Mouse (Mus musculus) bone marrow, adult 2 months (tissue): ENCODE data around the gene Defa17. TPM values are rescaled to one million over a fixed set of nuclear protein-coding genes. Genes with fewer than 3 reads are reported as not detected.
"Not testable (repeated sequence)": the region's sequence is repeated elsewhere in the genome, so short reads cannot be mapped to it uniquely, and the experiment has no call there.

ENCODE experiments used
- H3K27ac ChIP-seq: fragments of 200-500 bp; 2 replicates; pipeline ENCODE4 v1.5.1; 2012; ENCODE audit warnings: low read depth, mild to moderate bottlenecking, control low read depth, inconsistent platforms, low read length; ENCODE audit not compliant: control insufficient read depth, poor library complexity, insufficient read depth
- H3K4me1 ChIP-seq: fragments of 200-500 bp; 2 replicates; pipeline ENCODE4 v1.6.1; 2011; ENCODE audit warnings: low read length; ENCODE audit not compliant: control insufficient read depth, insufficient read depth
- H3K4me3 ChIP-seq: fragments of 200-500 bp; replicated peaks from 2 replicates; pipeline ENCODE3; 2011; ENCODE audit warnings: mild to moderate bottlenecking, low read depth, low read length, control low read depth; ENCODE audit not compliant: control insufficient read depth
- WGBS: fragments of 180-500 bp; shearing (Covaris S2); methylation state at CpG from one replicate; pipeline ENCODE4 v1.1.7; 2018; 5-methylcytosine and 5-hydroxymethylcytosine counted together
- polyA plus RNA-seq: library from polyadenylated mRNA; stranded (reverse); fragments of >200 nt; gene quantifications from 2 replicates; pipeline ENCODE4 v1.2.4, GENCODE M21; 2011; ENCODE audit warnings: low replicate concordance; ENCODE audit not compliant: missing spikeins, insufficient read depth, insufficient read length

Defa17 gene
- not detected in 2 replicates for polyA plus RNA-seq

- not testable (repeated sequence) for H3K27ac ChIP-seq, H3K4me1 ChIP-seq, H3K4me3 ChIP-seq
- WGBS = 80% methylated on average over 1 of the region's 2 CpGs
These were observed at the start of gene Defa17 for GRCm38 (mm10) chr8:21655480-21655879. Defa17 (plus strand) TSS chr8:21655780.

DNA sequence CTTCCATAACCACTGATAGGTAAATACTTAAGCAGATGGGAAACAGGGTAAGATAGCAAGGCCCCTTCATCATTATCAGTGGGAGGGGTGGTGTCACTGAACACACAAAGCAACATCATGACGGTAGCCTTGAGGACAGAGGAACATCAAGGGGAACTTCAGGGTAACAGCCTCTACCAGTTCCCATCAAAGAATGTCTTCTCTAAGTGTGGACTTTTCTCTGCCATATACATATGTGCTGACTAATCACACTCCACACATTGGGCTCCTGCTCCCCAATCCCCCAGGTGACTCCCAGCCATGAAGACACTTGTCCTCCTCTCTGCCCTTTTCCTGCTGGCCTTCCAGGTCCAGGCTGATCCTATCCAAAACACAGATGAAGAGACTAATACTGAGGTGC, 37.7 kb upstream of the Defa17 start, which contains the start of gene Defa26:
TSS of gene Defa26 (plus strand) at position 301 of the 400 bp plus-strand sequence.
- not testable (repeated sequence) for H3K4me3 ChIP-seq, H3K27ac ChIP-seq, H3K4me1 ChIP-seq
- WGBS = no CpG with 5 or more reads among the region's 1 CpGs

DNA sequence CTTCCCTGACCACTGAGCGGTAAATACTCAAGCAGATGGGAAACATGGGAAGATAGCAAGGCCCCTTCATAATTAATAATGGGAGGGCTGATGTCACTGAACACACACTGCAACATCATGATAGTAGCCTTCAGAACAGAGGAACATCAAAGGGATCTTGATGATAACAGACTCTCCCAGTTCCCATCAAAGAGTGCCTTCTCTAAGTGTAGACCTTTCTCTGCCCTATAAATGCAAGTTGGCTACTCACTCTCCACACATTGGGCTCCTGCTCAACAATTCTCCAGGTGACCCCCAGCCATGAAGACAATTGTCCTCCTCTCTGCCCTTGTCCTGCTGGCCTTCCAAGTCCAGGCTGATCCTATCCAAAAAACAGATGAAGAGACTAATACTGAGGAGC, 9.9 kb downstream of the Defa17 start, which contains the start of gene Defa34:
TSS of gene Defa34 (plus strand) at position 301 of the 400 bp plus-strand sequence.
- H3K27ac ChIP-seq, H3K4me3 ChIP-seq, H3K4me1 ChIP-seq: not testable (repeated sequence)
- WGBS = 82% methylated on average over 1 of the region's 1 CpGs

DNA sequence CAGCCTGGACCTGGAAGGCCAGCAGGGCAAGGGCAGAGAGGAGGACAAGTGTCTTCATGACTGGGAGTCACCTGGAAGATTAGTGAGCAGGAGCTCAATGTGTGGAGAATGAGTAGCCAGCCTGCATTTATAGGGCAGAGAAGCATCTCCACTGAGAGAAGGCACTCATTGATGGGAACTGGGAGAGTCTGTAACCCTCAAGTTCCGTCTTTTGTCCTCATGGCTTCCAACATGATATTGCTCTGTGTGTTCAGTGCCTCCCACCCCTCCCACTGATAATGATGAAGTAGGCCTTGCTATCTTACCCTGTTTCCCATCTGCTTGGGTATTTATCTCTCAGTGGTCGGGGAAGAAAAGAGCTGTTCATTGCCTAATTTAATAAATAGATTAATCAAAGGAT, 48.0 kb downstream of the Defa17 start, which contains the start of gene AY761184:
TSS of gene AY761184 (minus strand) at position 101 of the 400 bp plus-strand sequence.
- WGBS = 69% methylated on average over 2 of the region's 2 CpGs
- not testable (repeated sequence) for H3K27ac ChIP-seq, H3K4me1 ChIP-seq, H3K4me3 ChIP-seq

Other genes with a start within 250 kb of the Defa17 start
- gene Defa36, start 228.4 kb upstream of the Defa17 start, polyA plus RNA-seq = not detected in 2 replicates
- not detected in 2 replicates for gene Gm7849, start 199.2 kb upstream of the Defa17 start, polyA plus RNA-seq
- gene Defa20, start 146.5 kb upstream of the Defa17 start, polyA plus RNA-seq = not detected in 2 replicates
- gene Defa32, start 126.7 kb upstream of the Defa17 start, polyA plus RNA-seq = not detected in 2 replicates
- not detected in 2 replicates for gene Defa37, start 90.4 kb upstream of the Defa17 start, polyA plus RNA-seq
- not detected in 2 replicates for gene Defa28, start 72.8 kb upstream of the Defa17 start, polyA plus RNA-seq
- not detected in 2 replicates for gene Gm7861, start 61.3 kb upstream of the Defa17 start, polyA plus RNA-seq
- gene Defa26, start 37.6 kb upstream of the Defa17 start, polyA plus RNA-seq = not detected in 2 replicates
- not detected in 2 replicates for gene Defa34, start 10.0 kb downstream of the Defa17 start, polyA plus RNA-seq
- gene AY761184, start 47.9 kb downstream of the Defa17 start, polyA plus RNA-seq = not detected in 2 replicates
- gene Defa24, start 78.7 kb downstream of the Defa17 start, polyA plus RNA-seq = not detected in 2 replicates
- not detected in 2 replicates for gene Defb50, start 167.8 kb downstream of the Defa17 start, polyA plus RNA-seq
- gene Defb2, start 184.1 kb downstream of the Defa17 start, polyA plus RNA-seq = not detected in 2 replicates
- not detected in 2 replicates for gene Defb10, start 203.1 kb downstream of the Defa17 start, polyA plus RNA-seq
- gene Defb9, start 229.6 kb downstream of the Defa17 start, polyA plus RNA-seq = not detected in 2 replicates